Mouse (Mus musculus): ENCODE measurements around the gene Gm20388. TPM values are rescaled to one million over a fixed set of nuclear protein-coding genes. Genes with fewer than 3 reads are reported as not detected.

The Gm20388 gene
- polyA plus RNA-seq, 1 experiment from 2014 or later, result 1.7 TPM

GRCm38 (mm10) chr8:120270449-120270848 is 359.8 kb downstream of the Gm20388 start:
- H3K27ac ChIP-seq, result 0 out of 2 replicates have a peak overlapping the region, but pooled peaks have one; percentile 36
- no peak for DNase-seq (ENCODE audit: low spot score)

GRCm38 (mm10) chr8:120273430-120273829 is 362.8 kb downstream of the Gm20388 start:
- Histone ChIP-seq H3K4me3 (no peak overlapping the region), H3K27ac (0 out of 2 replicates have a peak overlapping the region, but pooled peaks have one; percentile 1), H3K4me1 (replicated peaks) (peaks cover 85% of the 10 kb centered on the region), H3K9me3 (no peaks in the 10 kb centered on the region), H3K36me3 (no peaks in the 10 kb centered on the region), H3K27me3 (ENCODE audit: insufficient read depth, poor library complexity, severe bottlenecking) (peaks cover 77% of the 10 kb centered on the region)
- WGBS, result 91% methylated on average over 4 of the region's 4 CpGs
- no peak for DNase-seq (ENCODE audit: low spot score)

More at GRCm38 (mm10) chr8:120270449-120270848, 359.8 kb downstream of the Gm20388 start:
- peaks cover 85% of the 10 kb centered on the region for H3K4me1 ChIP-seq (replicated peaks)
- no peaks in the 10 kb centered on the region for H3K9me3 ChIP-seq
- H3K36me3 ChIP-seq, result no peaks in the 10 kb centered on the region
- no peak overlapping the region for H3K4me3 ChIP-seq
- H3K27me3 ChIP-seq (ENCODE audit: insufficient read depth, poor library complexity, severe bottlenecking), result peaks cover 60% of the 10 kb centered on the region
- 85% methylated on average over 13 of the region's 13 CpGs for WGBS

- Histone ChIP-seq H3K27me3 (ENCODE audit: insufficient read depth, poor library complexity, severe bottlenecking) (peaks cover 82% of the 10 kb centered on the region), H3K4me1 (replicated peaks) (peaks cover 82% of the 10 kb centered on the region)
- WGBS, result under 1% methylated on average over 49 of the region's 49 CpGs
Measured at GRCm38 (mm10) chr8:120276051-120276890, 365.6 kb downstream of the Gm20388 start.

GRCm38 (mm10) chr8:120276891-120277426 is 366.3 kb downstream of the Gm20388 start:
- 5% methylated on average over 16 of the region's 16 CpGs for WGBS
- no peak for DNase-seq (ENCODE audit: low spot score)
- Histone ChIP-seq H3K36me3 (no peaks in the 10 kb centered on the region), H3K9me3 (no peaks in the 10 kb centered on the region), H3K4me3 (peak overlapping the region; percentile 53), H3K27ac (peak overlapping the region; percentile 87), H3K27me3 (ENCODE audit: insufficient read depth, poor library complexity, severe bottlenecking) (peaks cover 77% of the 10 kb centered on the region), H3K4me1 (replicated peaks) (peaks cover 84% of the 10 kb centered on the region)

More at GRCm38 (mm10) chr8:120276051-120276890, 365.6 kb downstream of the Gm20388 start:
- Histone ChIP-seq H3K4me3 (peak overlapping the region; percentile 53), H3K36me3 (no peaks in the 10 kb centered on the region), H3K27ac (peak overlapping the region; percentile 87), H3K9me3 (no peaks in the 10 kb centered on the region)
- peak; percentile 91 for DNase-seq (ENCODE audit: low spot score)

- Histone ChIP-seq H3K9me3 (no peaks in the 10 kb centered on the region), H3K27ac (peak overlapping the region; percentile 87), H3K27me3 (ENCODE audit: insufficient read depth, poor library complexity, severe bottlenecking) (peaks cover 77% of the 10 kb centered on the region), H3K4me3 (no peak overlapping the region), H3K36me3 (no peaks in the 10 kb centered on the region), H3K4me1 (replicated peaks) (peaks cover 93% of the 10 kb centered on the region)
- no peak for DNase-seq (ENCODE audit: low spot score)
- 68% methylated on average over 14 of the region's 14 CpGs for WGBS
Measured at GRCm38 (mm10) chr8:120278009-120278408, 367.4 kb downstream of the Gm20388 start.

- Histone ChIP-seq H3K4me3 (no peak overlapping the region), H3K4me1 (replicated peaks) (peaks cover 93% of the 10 kb centered on the region), H3K27me3 (ENCODE audit: insufficient read depth, poor library complexity, severe bottlenecking) (peaks cover 74% of the 10 kb centered on the region), H3K9me3 (no peaks in the 10 kb centered on the region), H3K27ac (no peak overlapping the region), H3K36me3 (no peaks in the 10 kb centered on the region)
- DNase-seq (ENCODE audit: low spot score), result no peak
- 92% methylated on average over 8 of the region's 8 CpGs for WGBS
Measured at GRCm38 (mm10) chr8:120279418-120279817, 368.8 kb downstream of the Gm20388 start.

- 13% methylated on average over 4 of the region's 4 CpGs for WGBS
- peaks cover 74% of the 10 kb centered on the region for H3K27me3 ChIP-seq (ENCODE audit: insufficient read depth, poor library complexity, severe bottlenecking)
- H3K9me3 ChIP-seq, result no peaks in the 10 kb centered on the region
- H3K27ac ChIP-seq, result peak overlapping the region; percentile 42
- no peak overlapping the region for H3K4me3 ChIP-seq
- no peaks in the 10 kb centered on the region for H3K36me3 ChIP-seq
- peaks cover 93% of the 10 kb centered on the region for H3K4me1 ChIP-seq (replicated peaks)
- DNase-seq (ENCODE audit: low spot score), result peak; percentile 83
Measured at GRCm38 (mm10) chr8:120281487-120281886, 370.8 kb downstream of the Gm20388 start.

- Histone ChIP-seq H3K9me3 (no peaks in the 10 kb centered on the region), H3K36me3 (no peaks in the 10 kb centered on the region), H3K4me1 (replicated peaks) (peaks cover 87% of the 10 kb centered on the region), H3K4me3 (no peak overlapping the region), H3K27ac (peak overlapping the region; percentile 84), H3K27me3 (ENCODE audit: insufficient read depth, poor library complexity, severe bottlenecking) (peaks cover 67% of the 10 kb centered on the region)
- 63% methylated on average over 5 of the region's 5 CpGs for WGBS
- no peak for DNase-seq (ENCODE audit: low spot score)
Measured at GRCm38 (mm10) chr8:120282465-120282864, 371.8 kb downstream of the Gm20388 start.

- Histone ChIP-seq H3K9me3 (no peaks in the 10 kb centered on the region), H3K4me1 (replicated peaks) (peaks cover 87% of the 10 kb centered on the region), H3K27ac (peak overlapping the region; percentile 84), H3K36me3 (no peaks in the 10 kb centered on the region), H3K4me3 (no peak overlapping the region), H3K27me3 (ENCODE audit: insufficient read depth, poor library complexity, severe bottlenecking) (peaks cover 49% of the 10 kb centered on the region)
- 41% methylated on average over 9 of the region's 9 CpGs for WGBS
- no peak for DNase-seq (ENCODE audit: low spot score)
Measured at GRCm38 (mm10) chr8:120284265-120284664, 373.6 kb downstream of the Gm20388 start.

GRCm38 (mm10) chr8:120285033-120285432 is 374.4 kb downstream of the Gm20388 start:
- Histone ChIP-seq H3K36me3 (no peaks in the 10 kb centered on the region), H3K4me3 (no peak overlapping the region), H3K4me1 (replicated peaks) (peaks cover 92% of the 10 kb centered on the region), H3K27me3 (ENCODE audit: insufficient read depth, poor library complexity, severe bottlenecking) (peaks cover 51% of the 10 kb centered on the region), H3K9me3 (no peaks in the 10 kb centered on the region), H3K27ac (peak overlapping the region; percentile 84)
- no peak for DNase-seq (ENCODE audit: low spot score)
- WGBS, result 45% methylated on average over 3 of the region's 3 CpGs

GRCm38 (mm10) chr8:120285878-120286277 is 375.2 kb downstream of the Gm20388 start:
- no peak for DNase-seq (ENCODE audit: low spot score)
- Histone ChIP-seq H3K9me3 (no peaks in the 10 kb centered on the region), H3K4me3 (no peak overlapping the region), H3K27me3 (ENCODE audit: insufficient read depth, poor library complexity, severe bottlenecking) (peaks cover 47% of the 10 kb centered on the region), H3K36me3 (no peaks in the 10 kb centered on the region), H3K27ac (0 out of 2 replicates have a peak overlapping the region, but pooled peaks have one; percentile 50), H3K4me1 (replicated peaks) (peaks cover 92% of the 10 kb centered on the region)
- 78% methylated on average over 9 of the region's 9 CpGs for WGBS

GRCm38 (mm10) chr8:120288122-120288908 is 377.7 kb downstream of the Gm20388 start:
- H3K4me3 ChIP-seq, result no peak overlapping the region
- H3K4me1 ChIP-seq (replicated peaks), result peaks cover 94% of the 10 kb centered on the region
- peaks cover 54% of the 10 kb centered on the region for H3K27me3 ChIP-seq (ENCODE audit: insufficient read depth, poor library complexity, severe bottlenecking)
- H3K36me3 ChIP-seq, result no peaks in the 10 kb centered on the region
- WGBS, result 39% methylated on average over 21 of the region's 21 CpGs
- DNase-seq (ENCODE audit: low spot score), result peak; percentile 67
- no peaks in the 10 kb centered on the region for H3K9me3 ChIP-seq
- H3K27ac ChIP-seq, result peak overlapping the region; percentile 83

All from hindbrain, embryonic 10.5 days (tissue).